Mouse (Mus musculus) neural tube, embryonic 14.5 days (tissue): Measurements from ENCODE around the gene Olfr211. TPM values are rescaled to one million over a fixed set of nuclear protein-coding genes. Genes with fewer than 3 reads are reported as not detected.
"Not testable (repeated sequence)": the region's sequence is repeated elsewhere in the genome, so short reads cannot be mapped to it uniquely, and the experiment has no call there.

Experiments used
- ATAC-seq: fragments of 200-750 bp; cut with Nextera tagmentation; 2 replicates; pipeline ENCODE4 v1.8.0; 2017; ENCODE audit warnings: low read depth, mild to moderate bottlenecking, moderate TSS enrichment, moderate library complexity
- H3K27ac ChIP-seq: fragments of 300-500 bp; sonication (generic); 2 replicates; pipeline ENCODE4 v1.5.1; 2014; ENCODE audit warnings: low read depth, mild to moderate bottlenecking, control low read depth, low read length, moderate library complexity, mixed read lengths
- H3K27me3 ChIP-seq: fragments of 300-500 bp; sonication (generic); 2 replicates; pipeline ENCODE4 v1.6.1; 2014; ENCODE audit warnings: low read length; ENCODE audit not compliant: control insufficient read depth, insufficient read depth
- H3K36me3 ChIP-seq: fragments of 300-500 bp; sonication (generic); 2 replicates; pipeline ENCODE4 v1.6.1; 2014; ENCODE audit warnings: low read length, mixed read lengths; ENCODE audit not compliant: control insufficient read depth, insufficient read depth
- H3K4me1 ChIP-seq: fragments of 300-500 bp; sonication (generic); 2 replicates; pipeline ENCODE4 v1.6.1; 2014; ENCODE audit warnings: low read length; ENCODE audit not compliant: control insufficient read depth, insufficient read depth
- H3K4me2 ChIP-seq: fragments of 300-500 bp; sonication (generic); 2 replicates; pipeline ENCODE4 v1.6.1; 2014; ENCODE audit warnings: mild to moderate bottlenecking, low read depth, low read length, control low read depth
- H3K4me3 ChIP-seq: fragments of 300-500 bp; sonication (generic); 2 replicates; pipeline ENCODE4 v1.5.1; 2014; ENCODE audit warnings: low read depth, low read length, control low read depth, mixed read lengths
- H3K9ac ChIP-seq: fragments of 300-500 bp; sonication (generic); replicated peaks from 2 replicates; pipeline ENCODE4 v1.6.1; 2014; ENCODE audit warnings: low read depth, mild to moderate bottlenecking, control low read depth, low read length, mixed read lengths
- H3K9me3 ChIP-seq: fragments of 300-500 bp; sonication (generic); 2 replicates; pipeline ENCODE4 v1.6.1; 2016; ENCODE audit warnings: low read length; ENCODE audit not compliant: control insufficient read depth
- WGBS: fragments of 180-500 bp; shearing (Covaris S2); extraction: QIAGEN DNeasy Blood & Tissue Kit; methylation state at CpG from one replicate; pipeline ENCODE4 v1.1.7; 2014; 5-methylcytosine and 5-hydroxymethylcytosine counted together
- polyA plus RNA-seq: library from polyadenylated mRNA; unstranded; fragments of >200 nt; fragmentation: Nextera tagmentation; extraction: Ambion mirVana; gene quantifications from 2 replicates; pipeline ENCODE4 v1.2.1, GENCODE M21; 2014

The Olfr211 gene
- polyA plus RNA-seq, 1 experiment from 2014 or later, result not detected

DNA sequence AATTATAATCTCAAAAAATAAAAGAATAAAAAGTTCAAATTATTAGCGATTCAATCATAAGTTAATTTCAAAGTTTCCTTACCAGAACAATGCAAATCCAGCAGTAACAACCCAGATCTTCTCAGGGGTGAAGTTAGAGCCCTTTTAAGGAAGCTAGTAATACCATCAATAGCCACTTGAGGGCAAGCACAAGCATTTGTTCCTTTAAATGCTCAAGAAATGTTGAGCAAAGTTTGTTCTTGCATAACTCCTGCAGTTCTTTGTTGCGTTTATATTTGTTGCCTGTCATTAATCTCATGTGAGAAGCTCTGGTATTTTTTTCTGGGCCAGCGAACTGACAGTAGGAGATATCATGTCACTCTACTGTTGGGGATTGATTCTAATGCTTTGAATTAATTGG is 20.8 kb upstream of the Olfr211 start:
- no peak for ATAC-seq
- H3K4me2 ChIP-seq, result no peak overlapping the region
- no peak overlapping the region for H3K27ac ChIP-seq
- H3K27me3 ChIP-seq, result no peaks in the 10 kb centered on the region
- H3K9me3 ChIP-seq, result no peaks in the 10 kb centered on the region
- H3K4me1 ChIP-seq, result no peaks in the 10 kb centered on the region
- H3K4me3 ChIP-seq, result no peak overlapping the region
- no peaks in the 10 kb centered on the region for H3K36me3 ChIP-seq
- H3K9ac ChIP-seq, result no peak overlapping the region
- 29% methylated on average over 3 of the region's 3 CpGs for WGBS

DNA sequence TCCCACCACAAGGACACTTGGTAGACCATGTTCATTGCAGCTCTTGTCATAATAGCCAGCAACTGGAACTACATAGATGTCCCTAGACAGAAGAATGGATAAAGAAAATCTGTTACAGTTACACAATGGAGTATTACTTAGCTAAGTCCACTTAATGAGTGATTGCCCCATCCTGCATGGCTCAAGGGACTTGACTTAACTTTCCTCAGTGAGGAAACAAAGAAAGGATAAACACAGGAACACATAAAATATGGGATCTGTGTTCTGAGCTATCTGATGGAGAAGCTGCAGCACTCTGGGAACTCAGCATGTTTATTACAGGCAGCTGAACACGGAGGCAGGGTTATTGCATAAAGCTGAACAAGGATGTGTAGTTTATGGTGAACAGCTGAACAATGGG is 3.8 kb upstream of the Olfr211 start:
- Histone ChIP-seq H3K4me2 (no peak overlapping the region), H3K27me3 (no peaks in the 10 kb centered on the region), H3K4me3 (no peak overlapping the region), H3K27ac (no peak overlapping the region), H3K4me1 (no peaks in the 10 kb centered on the region), H3K9me3 (no peaks in the 10 kb centered on the region), H3K36me3 (no peaks in the 10 kb centered on the region), H3K9ac (no peak overlapping the region)
- no peak for ATAC-seq
- WGBS, result 61% methylated on average over 1 of the region's 1 CpGs

DNA sequence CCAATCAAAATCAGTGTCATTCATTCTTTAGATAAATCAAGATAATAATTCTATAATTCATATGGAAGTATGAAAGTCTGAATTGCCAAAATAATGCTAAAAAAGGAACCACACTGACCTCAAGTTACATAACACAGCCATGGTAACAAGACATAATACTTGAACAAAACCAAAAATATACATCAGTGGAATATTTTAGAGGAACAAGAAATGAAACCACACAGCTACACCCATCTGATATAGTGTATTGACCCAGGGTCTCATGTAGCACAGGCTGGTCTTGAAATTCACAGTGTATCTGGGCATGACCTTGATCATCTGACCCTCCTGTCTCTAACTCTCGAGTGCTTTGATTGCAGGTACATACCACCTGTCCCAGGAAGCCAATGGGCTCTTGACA is 2.1 kb upstream of the Olfr211 start:
- WGBS, result 74% methylated on average over 1 of the region's 1 CpGs
- H3K9me3 ChIP-seq, result no peaks in the 10 kb centered on the region
- ATAC-seq, result no peak
- H3K4me1 ChIP-seq, result no peaks in the 10 kb centered on the region
- H3K4me2 ChIP-seq, result no peak overlapping the region
- no peak overlapping the region for H3K27ac ChIP-seq
- H3K4me3 ChIP-seq, result no peak overlapping the region
- no peaks in the 10 kb centered on the region for H3K36me3 ChIP-seq
- H3K27me3 ChIP-seq, result no peaks in the 10 kb centered on the region
- H3K9ac ChIP-seq, result no peak overlapping the region

DNA sequence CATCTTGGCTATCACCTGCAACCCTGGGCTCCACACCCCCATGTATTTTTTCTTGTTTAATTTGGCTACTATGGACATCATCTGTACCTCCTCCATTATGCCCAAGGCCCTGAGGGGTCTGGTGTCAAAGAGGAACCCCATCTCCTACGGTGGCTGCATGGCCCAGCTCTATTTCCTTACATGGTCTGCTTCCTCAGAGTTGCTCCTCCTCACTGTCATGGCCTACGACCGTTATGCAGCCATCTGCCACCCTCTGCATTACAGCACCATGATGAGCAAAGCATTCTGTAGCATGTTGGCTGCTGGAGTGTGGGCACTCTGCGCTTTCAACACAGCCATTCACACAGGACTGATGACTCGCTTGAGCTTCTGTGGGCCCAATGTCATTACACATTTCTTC is 4.9 kb downstream of the Olfr211 start:
- Histone ChIP-seq H3K27ac (no peak overlapping the region), H3K4me2 (no peak overlapping the region), H3K36me3 (no peaks in the 10 kb centered on the region), H3K4me1 (no peaks in the 10 kb centered on the region), H3K9ac (no peak overlapping the region), H3K4me3 (no peak overlapping the region), H3K27me3 (no peaks in the 10 kb centered on the region), H3K9me3 (no peaks in the 10 kb centered on the region)
- WGBS, result 92% methylated on average over 5 of the region's 5 CpGs
- ATAC-seq, result no peak

DNA sequence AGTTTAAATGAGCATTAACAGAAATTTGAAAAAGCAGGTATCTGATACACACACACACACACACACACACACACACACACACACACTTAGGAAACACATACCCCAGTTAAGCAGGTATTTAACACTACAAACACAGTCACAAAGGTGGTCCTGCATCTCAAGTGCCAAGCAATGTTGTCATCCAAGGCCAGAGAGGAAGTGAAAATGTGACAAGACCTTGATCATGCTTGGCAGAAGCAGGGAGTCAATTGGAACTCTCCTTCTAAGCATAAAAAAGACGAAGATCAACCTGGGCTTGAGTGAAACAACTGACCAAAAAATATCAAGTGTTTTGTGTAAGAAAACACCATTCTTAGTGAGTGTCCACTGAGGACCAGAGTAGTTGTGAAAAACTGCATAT is 7.1 kb downstream of the Olfr211 start:
- 96% methylated on average over 1 of the region's 1 CpGs for WGBS
- H3K9me3 ChIP-seq, result no peaks in the 10 kb centered on the region

DNA sequence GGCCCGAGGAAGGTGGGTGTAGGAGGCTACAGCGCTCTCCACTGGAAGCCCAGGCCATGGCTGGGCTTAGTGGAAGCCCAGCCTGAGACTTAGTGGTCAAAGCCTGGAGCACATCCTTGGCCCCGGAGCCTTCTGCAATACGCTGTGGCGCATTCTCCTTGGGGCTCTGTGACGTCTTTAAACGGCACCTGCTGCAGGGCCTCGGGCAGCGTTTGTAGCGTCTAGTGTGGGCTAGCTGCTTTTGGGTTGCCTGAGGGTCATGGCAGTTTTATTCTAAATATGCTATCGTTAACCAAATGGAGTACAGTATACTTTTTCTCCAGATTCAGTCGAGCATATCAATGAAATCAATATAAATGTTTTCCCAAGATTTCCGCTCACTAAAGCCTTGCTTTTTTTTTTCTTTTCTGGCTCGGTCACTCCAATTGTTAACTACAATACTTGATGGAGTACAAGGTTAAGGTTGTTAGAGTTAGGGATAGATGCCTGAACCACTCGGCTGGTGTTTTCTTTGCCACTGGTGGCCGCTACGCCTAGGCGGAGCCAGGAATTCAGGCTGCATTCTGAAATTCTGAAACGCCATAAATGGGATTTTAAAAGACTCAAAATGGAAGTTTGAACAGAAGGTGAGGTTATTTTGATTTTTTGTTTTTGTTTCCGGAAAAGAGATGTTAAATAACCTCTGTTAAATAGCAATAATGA is 17.6 kb downstream of the Olfr211 start, which contains the start of gene Olfr212:
Gene Olfr212, plus strand, starts transcription at position 215 of the 702 bp plus-strand sequence.
- not testable (repeated sequence) for H3K36me3 ChIP-seq, H3K27me3 ChIP-seq

More for the DNA sequence above, 7.1 kb downstream of the Olfr211 start:
- H3K36me3 ChIP-seq, result no peaks in the 10 kb centered on the region
- no peaks in the 10 kb centered on the region for H3K4me1 ChIP-seq
- no peak for ATAC-seq
- H3K27me3 ChIP-seq, result no peaks in the 10 kb centered on the region
- no peak overlapping the region for H3K4me2 ChIP-seq
- no peak overlapping the region for H3K9ac ChIP-seq
- no peak overlapping the region for H3K27ac ChIP-seq
- H3K4me3 ChIP-seq, result no peak overlapping the region

DNA sequence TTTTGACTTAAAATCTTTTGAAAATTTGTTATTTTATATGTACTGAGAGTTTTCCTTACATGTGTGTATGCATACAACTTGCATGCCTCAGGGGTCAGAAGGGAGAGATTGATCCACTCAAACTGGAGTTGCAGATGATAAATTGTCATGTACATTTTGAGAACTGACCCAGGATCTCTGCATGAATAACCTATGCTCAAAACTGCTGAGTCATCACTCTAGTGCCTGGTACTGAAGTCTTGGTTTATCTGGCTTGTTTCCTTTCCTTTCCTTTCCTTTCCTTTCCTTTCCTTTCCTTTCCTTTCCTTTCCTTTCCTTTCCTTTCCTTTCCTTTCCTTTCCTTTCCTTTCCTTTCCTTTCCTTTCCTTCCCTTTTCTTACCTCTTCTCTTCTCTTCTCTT is 25.9 kb downstream of the Olfr211 start:
- no peak overlapping the region for H3K27ac ChIP-seq
- H3K27me3 ChIP-seq, result no peaks in the 10 kb centered on the region
- H3K9me3 ChIP-seq, result no peaks in the 10 kb centered on the region
- no peaks in the 10 kb centered on the region for H3K36me3 ChIP-seq
- H3K9ac ChIP-seq, result no peak overlapping the region
- no peaks in the 10 kb centered on the region for H3K4me1 ChIP-seq
- H3K4me2 ChIP-seq, result no peak overlapping the region
- no peak for ATAC-seq
- no peak overlapping the region for H3K4me3 ChIP-seq

More for the DNA sequence above, 17.6 kb downstream of the Olfr211 start, which contains the start of gene Olfr212:
- H3K9ac ChIP-seq, H3K4me1 ChIP-seq, ATAC-seq, H3K4me2 ChIP-seq, H3K4me3 ChIP-seq, H3K27ac ChIP-seq, H3K9me3 ChIP-seq: not testable (repeated sequence)
- WGBS, result 95% methylated on average over 20 of the region's 20 CpGs

DNA sequence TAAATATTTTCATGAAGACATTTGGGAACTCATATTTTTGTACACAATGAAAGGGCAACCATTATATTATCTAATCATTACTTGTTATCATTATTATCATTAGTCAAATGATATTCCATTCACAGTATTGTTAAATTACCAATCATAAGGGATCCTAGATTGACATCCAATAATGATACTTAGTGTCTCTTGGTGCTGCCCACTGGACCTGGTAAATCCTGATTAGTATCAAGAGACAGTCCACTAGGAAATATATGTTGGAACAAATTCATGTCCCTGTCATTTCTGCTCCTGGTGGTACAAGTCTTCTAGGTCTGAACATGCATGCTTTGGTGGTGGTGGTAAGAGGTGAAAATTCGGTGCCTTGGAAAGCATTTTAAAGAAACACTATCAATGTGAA is 49.3 kb downstream of the Olfr211 start, which contains the start of gene Olfr213:
Gene Olfr213, plus strand, starts transcription at position 301 of the 400 bp plus-strand sequence.
- no peak within 1 kb of the TSS for H3K4me3 ChIP-seq
- no peaks in the 10 kb centered on the region for H3K27me3 ChIP-seq
- no peak for ATAC-seq
- H3K9me3 ChIP-seq, result no peaks in the 10 kb centered on the region
- H3K36me3 ChIP-seq, result no peaks in the 10 kb centered on the region
- H3K4me1 ChIP-seq, result no peaks in the 10 kb centered on the region
- H3K4me2 ChIP-seq, result no peak within 1 kb of the TSS
- H3K9ac ChIP-seq, result no peak within 1 kb of the TSS
- WGBS, result 88% methylated on average over 1 of the region's 1 CpGs
- no peak within 1 kb of the TSS for H3K27ac ChIP-seq

DNA sequence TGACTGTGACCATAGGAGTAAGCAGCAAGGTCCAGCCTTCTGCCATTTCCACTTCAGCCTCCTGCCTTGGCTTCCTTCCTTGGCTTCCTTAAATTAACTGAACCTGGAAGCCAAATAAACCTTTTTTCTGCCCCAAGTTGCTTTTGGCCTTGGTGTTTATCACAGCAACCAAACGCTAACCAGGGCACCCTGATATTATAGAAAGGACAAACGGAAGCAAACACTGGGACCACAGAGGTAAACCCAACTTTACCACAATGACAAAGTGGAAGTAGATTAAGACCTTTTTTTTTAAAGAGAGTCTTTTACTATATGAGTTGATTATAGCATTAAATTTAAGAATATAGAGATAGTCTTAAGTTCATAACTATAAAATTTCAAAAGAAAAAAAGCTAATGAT is 53.6 kb downstream of the Olfr211 start:
- Histone ChIP-seq H3K4me2 (no peak overlapping the region), H3K36me3 (no peaks in the 10 kb centered on the region), H3K9ac (no peak overlapping the region), H3K4me1 (no peaks in the 10 kb centered on the region), H3K27me3 (no peaks in the 10 kb centered on the region), H3K9me3 (no peaks in the 10 kb centered on the region), H3K27ac (no peak overlapping the region), H3K4me3 (no peak overlapping the region)
- WGBS, result 87% methylated on average over 2 of the region's 2 CpGs
- no peak for ATAC-seq
